Mouse (Mus musculus) CH12.LX (cell line): ENCODE measurements around the gene Ccdc62.

Source experiments
- CHD2 ChIP-seq: IDR thresholded peaks from 2 replicates; pipeline ENCODE4 v1.6.1; 2011; ENCODE audit warnings: low read length, improper control_type of control experiment
- CTCF ChIP-seq, 2 experiments: IDR thresholded peaks in 1 of 2; conservative IDR thresholded peaks in 1 of 2; 2 replicates each; pipeline ENCODE4 v1.5.1; 2011 to 2012; ENCODE audit warnings: low read depth in 2 of 2, low read length in 2 of 2, improper control_type of control experiment in 1 of 2, inconsistent platforms in 1 of 2, mild to moderate bottlenecking in 1 of 2, moderate library complexity in 1 of 2
- EP300 ChIP-seq: IDR thresholded peaks from 2 replicates; pipeline ENCODE4 v1.6.1; 2011; ENCODE audit warnings: low read length, improper control_type of control experiment
- POLR2A ChIP-seq: IDR thresholded peaks from 2 replicates; pipeline ENCODE4 v1.6.1; 2011; ENCODE audit warnings: low read depth, mild to moderate bottlenecking, improper control_type of control experiment, low read length
- ZC3H11A ChIP-seq: IDR thresholded peaks from 2 replicates; pipeline ENCODE4 v1.6.1; 2012; ENCODE audit warnings: low read depth, mild to moderate bottlenecking, inconsistent platforms, low read length, improper control_type of control experiment

DNA sequence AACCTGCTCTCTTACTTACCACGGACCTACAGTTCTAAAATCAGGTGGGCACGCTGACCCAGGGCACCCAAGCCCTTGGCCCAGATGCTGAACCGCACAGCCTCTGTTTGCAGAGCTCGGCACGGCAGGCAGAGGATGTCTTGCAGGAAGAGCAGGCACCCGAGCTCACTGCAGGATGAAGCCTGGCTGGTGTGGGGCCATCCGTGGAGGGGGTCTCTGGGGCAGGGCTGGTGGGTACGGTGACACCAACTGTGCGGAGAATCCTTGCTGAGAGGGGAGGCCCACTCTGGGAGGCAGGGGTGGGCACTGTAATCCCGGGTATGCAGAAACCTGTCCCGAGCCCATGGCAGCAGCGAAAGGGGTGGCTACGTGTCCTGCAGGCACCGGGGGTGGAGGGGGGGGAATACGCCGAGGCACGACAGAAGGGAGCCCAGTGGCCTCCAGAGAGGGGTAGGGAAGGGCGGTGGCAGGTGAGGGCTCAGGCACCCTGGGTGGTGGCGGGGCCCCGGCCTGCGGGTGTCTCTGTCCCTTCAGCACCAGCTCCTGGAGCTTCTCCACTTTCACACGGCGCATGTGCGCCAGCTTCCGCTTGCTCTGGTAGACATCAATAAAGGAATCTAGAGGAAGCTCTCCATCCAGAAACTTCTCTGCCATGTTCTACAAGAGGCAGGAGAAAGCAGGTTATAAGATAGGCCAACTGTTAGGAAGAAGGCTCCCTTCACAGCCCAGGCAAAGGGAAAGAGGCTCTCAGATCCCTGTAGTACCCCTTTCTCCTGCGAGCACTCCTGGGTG, 75.8 kb downstream of the Ccdc62 start:
- TF ChIP-seq EP300 = no peak
- TF ChIP-seq CHD2 = no peak
- TF ChIP-seq CTCF (conservative IDR thresholded peaks at IDR 0.05 in 1 of 2, IDR thresholded peaks at IDR 0.05 in 1 of 2; ENCODE audit: low read depth in 2 of 2, low read length in 2 of 2) = 0 out of 4 replicates have a peak, but pooled peaks of 1 of the 2 experiments have one; percentile 5
- TF ChIP-seq ZC3H11A = no peak
- TF ChIP-seq POLR2A = no peak
